Mouse (Mus musculus) adrenal gland, adult 10 weeks (tissue): ENCODE data around the gene Mapk8ip3. TPM values are rescaled to one million over a fixed set of nuclear protein-coding genes. Genes with fewer than 3 reads are reported as not detected.

Experiments
- polyA plus RNA-seq: library from polyadenylated mRNA; stranded (reverse); fragments of 350-450 nt; fragmentation: Illumina TruSeq; extraction: RNeasy Lipid Tissue Mini Kit (QIAGEN cat#74804); gene quantifications from one replicate; pipeline ENCODE4 v1.2.3, GENCODE M21; 2014; ENCODE audit warnings: low read depth, low replicate concordance

The Mapk8ip3 gene
- polyA plus RNA-seq: 11.4 TPM

DNA sequence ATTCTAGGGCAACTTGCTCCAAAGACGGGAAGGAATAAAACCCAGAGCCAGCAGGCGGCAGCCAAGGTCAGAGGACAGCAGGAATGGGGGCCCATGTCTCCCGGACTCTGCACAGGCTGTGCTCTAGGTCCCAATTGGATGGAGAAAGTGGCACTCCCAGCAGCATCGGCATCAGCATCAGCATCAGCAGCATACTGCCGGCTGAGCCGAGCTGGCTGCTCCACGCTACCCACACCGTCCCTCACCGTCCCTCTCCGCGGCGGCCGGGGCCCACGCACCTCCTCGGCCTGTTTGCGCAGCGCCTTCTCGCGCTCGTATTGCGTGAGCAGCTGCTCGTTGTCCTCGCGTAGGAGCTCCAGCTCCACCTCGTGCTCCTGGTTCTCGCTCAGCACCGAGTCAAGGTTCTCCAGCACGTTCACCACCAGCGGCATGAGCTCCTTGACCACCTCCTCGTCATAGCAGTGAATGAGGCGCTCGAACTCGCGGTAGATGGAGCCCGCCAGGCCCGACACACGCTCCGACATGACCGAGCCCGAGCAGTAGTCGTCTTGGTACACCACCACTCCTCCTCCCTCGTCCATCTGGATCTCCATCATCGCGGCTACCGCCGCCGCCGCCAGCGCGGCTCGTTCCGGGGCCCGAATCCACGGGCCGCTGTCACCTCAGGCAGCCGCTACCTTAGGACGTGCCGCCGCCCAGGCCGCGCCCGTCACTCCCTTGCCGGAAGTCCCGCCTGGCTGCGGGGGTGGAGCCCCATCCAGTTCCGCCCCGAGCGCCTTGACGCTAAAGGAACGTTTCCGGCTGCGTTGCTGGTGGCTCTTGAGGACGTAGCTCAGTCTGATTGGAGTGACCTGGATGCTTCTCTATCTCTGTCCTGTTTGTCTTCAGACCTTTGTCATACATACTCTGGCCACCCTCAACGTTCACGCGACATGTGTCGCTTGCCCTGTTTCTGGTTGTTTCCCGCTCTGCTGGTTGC, at the start of gene Mapk8ip3:
Gene Mapk8ip3, minus strand, starts transcription at position 719 of the 979 bp plus-strand sequence.

GRCm38 (mm10) chr17:24960135-24960851, 23.5 kb upstream of the Mapk8ip3 start, which contains the start of gene Jpt2:
Gene Jpt2, minus strand, starts transcription at chr17:24960689.

GRCm38 (mm10) chr17:24896241-24896992, 40.4 kb downstream of the Mapk8ip3 start, which contains the start of gene Nme3:
Gene Nme3, plus strand, starts transcription at chr17:24896500.

GRCm38 (mm10) chr17:24894995-24895547, 41.7 kb downstream of the Mapk8ip3 start, which contains the start of the genes Eme2 and Mrps34:
Gene Eme2, minus strand, starts transcription at chr17:24895087.
Gene Mrps34, plus strand, starts transcription at chr17:24895116.

DNA sequence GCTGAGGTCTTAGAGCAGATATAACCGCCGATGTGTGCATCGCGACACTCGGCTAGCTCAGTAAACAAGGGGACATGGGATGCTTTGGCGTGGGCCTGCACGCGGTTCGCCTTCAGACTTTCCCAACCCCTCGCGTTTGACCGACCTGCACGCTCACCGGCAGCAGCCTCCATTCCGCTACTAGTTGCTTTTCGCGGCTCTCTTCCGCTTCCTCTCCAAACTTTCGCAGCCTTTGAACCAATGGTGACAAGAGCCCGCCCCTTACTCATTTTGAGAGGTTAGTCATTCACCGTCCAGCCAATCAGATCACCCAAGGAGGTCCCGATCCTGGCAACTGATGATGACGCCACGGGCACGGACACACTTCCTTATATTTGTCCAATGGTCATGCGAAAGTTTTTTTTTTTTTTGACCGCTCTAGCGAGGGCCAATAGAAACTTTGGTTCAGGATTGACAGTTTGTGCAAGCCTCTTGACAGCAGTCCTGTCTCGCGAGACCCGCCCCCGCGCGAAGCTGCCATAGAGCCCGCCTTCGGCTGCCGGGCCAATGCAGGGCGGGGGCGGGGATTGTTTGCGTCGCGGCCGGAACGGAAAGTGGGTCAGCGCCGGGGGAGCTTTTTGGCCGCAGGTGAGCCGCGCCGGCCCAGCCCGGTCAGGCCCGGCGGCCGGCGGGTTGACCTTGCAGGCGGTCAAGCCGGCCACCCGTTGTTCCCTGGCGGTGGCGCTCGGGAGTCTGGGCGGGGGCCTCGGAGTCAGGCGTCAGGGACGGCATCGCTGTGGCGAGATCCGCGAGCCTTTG, 50.4 kb downstream of the Mapk8ip3 start, which contains the start of the genes Nubp2 and Spsb3:
Gene Nubp2, minus strand, starts transcription at position 216 of the 798 bp plus-strand sequence.
Gene Spsb3, plus strand, starts transcription at position 510 of the 798 bp plus-strand sequence.

DNA sequence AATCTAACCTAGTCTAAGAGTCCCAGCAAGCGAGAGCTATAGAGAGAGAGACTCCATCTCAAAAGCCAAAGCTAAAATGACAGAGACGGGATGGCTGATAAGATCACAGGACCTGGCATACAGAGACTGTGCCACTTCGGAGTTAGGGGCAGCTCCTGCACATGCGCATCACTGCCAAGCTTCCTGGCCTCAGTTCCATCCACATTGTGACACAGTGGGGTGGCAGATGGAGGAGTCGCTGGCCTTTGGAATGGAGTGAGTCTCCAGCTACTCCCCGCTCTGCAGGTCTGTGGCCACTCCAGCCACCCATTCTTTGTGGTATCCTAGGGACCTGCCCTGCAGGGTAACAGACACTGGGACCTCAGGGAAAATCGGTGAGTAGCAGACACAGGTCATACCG, 71.0 kb downstream of the Mapk8ip3 start, which contains the start of gene Igfals:
Gene Igfals, plus strand, starts transcription at position 222 of the 400 bp plus-strand sequence.

DNA sequence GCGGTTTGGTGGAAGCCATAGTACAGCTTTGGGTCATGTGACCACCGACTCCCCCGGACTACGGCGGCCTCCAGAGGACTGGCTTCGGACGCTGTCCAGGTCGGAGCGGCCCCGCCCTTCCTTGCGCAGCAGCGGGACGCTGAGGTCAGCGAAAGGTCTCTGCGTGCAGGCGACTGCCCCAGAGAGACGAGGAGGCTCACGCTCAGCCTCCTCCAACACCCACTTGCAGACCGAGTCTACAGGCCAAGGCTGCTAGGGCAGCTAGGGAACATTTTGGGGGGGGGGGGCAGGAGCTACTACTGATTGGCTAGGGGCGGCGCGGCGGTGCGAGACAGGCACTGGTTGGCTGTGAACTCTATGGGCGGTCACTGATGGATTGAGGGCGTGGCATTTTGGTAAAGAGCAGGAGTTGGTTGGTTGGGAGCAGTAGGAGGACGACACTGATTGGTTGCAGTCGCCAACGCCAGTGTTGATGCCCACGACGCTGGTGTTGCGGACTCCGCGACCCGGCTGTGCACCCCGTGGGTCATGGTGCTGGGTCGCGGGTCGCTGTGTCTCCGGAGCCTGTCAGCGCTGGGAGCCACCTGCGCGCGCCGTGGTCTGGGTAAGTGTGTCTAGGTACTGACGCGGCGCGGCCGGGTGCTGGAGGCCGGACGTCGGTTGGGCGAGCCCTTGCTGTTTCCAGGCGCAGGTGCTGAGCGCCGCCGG, 86.6 kb downstream of the Mapk8ip3 start, which contains the start of gene Fahd1:
Gene Fahd1, minus strand, starts transcription at position 300 of the 708 bp plus-strand sequence.

Other genes with a start within 250 kb of the Mapk8ip3 start
- 0.76 TPM for gene Syngr3, start 247.0 kb downstream of the Mapk8ip3 start, polyA plus RNA-seq
- 9.0 TPM for gene Gfer, start 240.8 kb downstream of the Mapk8ip3 start, polyA plus RNA-seq
- 0.87 TPM for gene Noxo1, start 240.7 kb downstream of the Mapk8ip3 start, polyA plus RNA-seq
- not detected for gene Tbl3, start 229.3 kb downstream of the Mapk8ip3 start, polyA plus RNA-seq
- gene Rnf151, start 218.9 kb downstream of the Mapk8ip3 start, polyA plus RNA-seq: not detected
- gene Rps2, start 218.9 kb downstream of the Mapk8ip3 start, polyA plus RNA-seq: 403 TPM
- gene Ndufb10, start 212.5 kb downstream of the Mapk8ip3 start, polyA plus RNA-seq: 88.7 TPM
- gene Rpl3l, start 209.2 kb downstream of the Mapk8ip3 start, polyA plus RNA-seq: 0.64 TPM
- gene Msrb1, start 200.3 kb downstream of the Mapk8ip3 start, polyA plus RNA-seq: 6.8 TPM
- gene Hs3st6, start 184.0 kb downstream of the Mapk8ip3 start, polyA plus RNA-seq: not detected
- 7.2 TPM for gene Meiob, start 132.7 kb downstream of the Mapk8ip3 start, polyA plus RNA-seq
- 14.6 TPM for gene Hagh, start 96.8 kb downstream of the Mapk8ip3 start, polyA plus RNA-seq
- gene Fahd1, start 86.6 kb downstream of the Mapk8ip3 start, polyA plus RNA-seq: 80.9 TPM
- not detected for gene Igfals, start 71.0 kb downstream of the Mapk8ip3 start, polyA plus RNA-seq
- 5.1 TPM for gene Nubp2, start 50.6 kb downstream of the Mapk8ip3 start, polyA plus RNA-seq
- 0.47 TPM for gene Spsb3, start 50.3 kb downstream of the Mapk8ip3 start, polyA plus RNA-seq
- gene Eme2, start 41.9 kb downstream of the Mapk8ip3 start, polyA plus RNA-seq: 3.1 TPM
- 2.6 TPM for gene Mrps34, start 41.9 kb downstream of the Mapk8ip3 start, polyA plus RNA-seq
- 6.5 TPM for gene Nme3, start 40.5 kb downstream of the Mapk8ip3 start, polyA plus RNA-seq
- 27.1 TPM for gene Jpt2, start 23.7 kb upstream of the Mapk8ip3 start, polyA plus RNA-seq
- gene Cramp1l, start 78.8 kb upstream of the Mapk8ip3 start, polyA plus RNA-seq: 8.4 TPM
- 19.1 TPM for gene Ift140, start 79.1 kb upstream of the Mapk8ip3 start, polyA plus RNA-seq
- gene Tmem204, start 146.6 kb upstream of the Mapk8ip3 start, polyA plus RNA-seq: 16.2 TPM
- gene Telo2, start 179.0 kb upstream of the Mapk8ip3 start, polyA plus RNA-seq: 0.93 TPM
- not detected for gene Ptx4, start 183.8 kb upstream of the Mapk8ip3 start, polyA plus RNA-seq
- gene Clcn7, start 196.4 kb upstream of the Mapk8ip3 start, polyA plus RNA-seq: 5.0 TPM
- gene Ccdc154, start 225.5 kb upstream of the Mapk8ip3 start, polyA plus RNA-seq: not detected
- gene Gm38655, start 238.5 kb upstream of the Mapk8ip3 start, polyA plus RNA-seq: not detected
- gene BC003965, start 247.6 kb upstream of the Mapk8ip3 start, polyA plus RNA-seq: 26.4 TPM